Mouse (Mus musculus) right cerebral cortex, postnatal 14 days (tissue): ENCODE data around the gene Gm20388.
"Not testable (repeated sequence)": the region's sequence is repeated elsewhere in the genome, so short reads cannot be mapped to it uniquely, and the experiment has no call there.

Source experiments
- DNase-seq: peaks from one replicate; pipeline ENCODE4 v3.0.0; 2022

The Gm20388 gene

GRCm38 (mm10) chr8:122993740-122994139, 3083.1 kb downstream of the Gm20388 start:
- no peak for DNase-seq

GRCm38 (mm10) chr8:122997963-122998362, 3087.3 kb downstream of the Gm20388 start:
- no peak for DNase-seq

GRCm38 (mm10) chr8:123000311-123000710, 3089.7 kb downstream of the Gm20388 start:
- no peak for DNase-seq

GRCm38 (mm10) chr8:123004033-123004922, 3093.6 kb downstream of the Gm20388 start:
- no peak for DNase-seq

- no peak for DNase-seq
Measured at GRCm38 (mm10) chr8:123005328-123005727, 3094.7 kb downstream of the Gm20388 start.

- no peak for DNase-seq
Measured at GRCm38 (mm10) chr8:123005805-123006204, 3095.2 kb downstream of the Gm20388 start.

- no peak for DNase-seq
Measured at GRCm38 (mm10) chr8:123011321-123011720, 3100.7 kb downstream of the Gm20388 start.

- no peak for DNase-seq
Measured at GRCm38 (mm10) chr8:123014429-123014828, 3103.8 kb downstream of the Gm20388 start.

- DNase-seq, result no peak
Measured at GRCm38 (mm10) chr8:123015074-123015473, 3104.4 kb downstream of the Gm20388 start.

- no peak for DNase-seq
Measured at GRCm38 (mm10) chr8:123017143-123017542, 3106.5 kb downstream of the Gm20388 start.

- no peak for DNase-seq
Measured at GRCm38 (mm10) chr8:123018484-123019164, 3108.0 kb downstream of the Gm20388 start.

GRCm38 (mm10) chr8:123020084-123020483, 3109.4 kb downstream of the Gm20388 start:
- DNase-seq, result no peak

- no peak for DNase-seq
Measured at GRCm38 (mm10) chr8:123020859-123021258, 3110.2 kb downstream of the Gm20388 start.

GRCm38 (mm10) chr8:123021259-123021658, 3110.6 kb downstream of the Gm20388 start:
- DNase-seq, result no peak

- DNase-seq, result no peak
Measured at GRCm38 (mm10) chr8:123022727-123023126, 3112.1 kb downstream of the Gm20388 start.

- DNase-seq, result no peak
Measured at GRCm38 (mm10) chr8:123024226-123024625, 3113.6 kb downstream of the Gm20388 start.

- DNase-seq, result no peak
Measured at GRCm38 (mm10) chr8:123025951-123026351, 3115.3 kb downstream of the Gm20388 start.

- no peak for DNase-seq
Measured at GRCm38 (mm10) chr8:123027786-123028185, 3117.1 kb downstream of the Gm20388 start.

- DNase-seq, result not testable (repeated sequence)
Measured at GRCm38 (mm10) chr8:123030091-123030490, 3119.4 kb downstream of the Gm20388 start.

GRCm38 (mm10) chr8:123031321-123031978, 3120.8 kb downstream of the Gm20388 start:
- no peak for DNase-seq

- no peak for DNase-seq
Measured at GRCm38 (mm10) chr8:123032730-123033129, 3122.1 kb downstream of the Gm20388 start.

GRCm38 (mm10) chr8:123033431-123033830, 3122.8 kb downstream of the Gm20388 start:
- DNase-seq, result no peak

GRCm38 (mm10) chr8:123034171-123034570, 3123.5 kb downstream of the Gm20388 start:
- no peak for DNase-seq
